Mouse (Mus musculus) T-cell, adult 2 months (primary cell): ENCODE results near the gene Esrra.
A peak's percentile ranks its signal among the peaks of the same experiment; 100 is the strongest.

ENCODE experiments used
- DNase-seq: peaks from one replicate; pipeline ENCODE4 v3.0.0; 2022; ENCODE audit warnings: low spot score

Esrra gene

DNA sequence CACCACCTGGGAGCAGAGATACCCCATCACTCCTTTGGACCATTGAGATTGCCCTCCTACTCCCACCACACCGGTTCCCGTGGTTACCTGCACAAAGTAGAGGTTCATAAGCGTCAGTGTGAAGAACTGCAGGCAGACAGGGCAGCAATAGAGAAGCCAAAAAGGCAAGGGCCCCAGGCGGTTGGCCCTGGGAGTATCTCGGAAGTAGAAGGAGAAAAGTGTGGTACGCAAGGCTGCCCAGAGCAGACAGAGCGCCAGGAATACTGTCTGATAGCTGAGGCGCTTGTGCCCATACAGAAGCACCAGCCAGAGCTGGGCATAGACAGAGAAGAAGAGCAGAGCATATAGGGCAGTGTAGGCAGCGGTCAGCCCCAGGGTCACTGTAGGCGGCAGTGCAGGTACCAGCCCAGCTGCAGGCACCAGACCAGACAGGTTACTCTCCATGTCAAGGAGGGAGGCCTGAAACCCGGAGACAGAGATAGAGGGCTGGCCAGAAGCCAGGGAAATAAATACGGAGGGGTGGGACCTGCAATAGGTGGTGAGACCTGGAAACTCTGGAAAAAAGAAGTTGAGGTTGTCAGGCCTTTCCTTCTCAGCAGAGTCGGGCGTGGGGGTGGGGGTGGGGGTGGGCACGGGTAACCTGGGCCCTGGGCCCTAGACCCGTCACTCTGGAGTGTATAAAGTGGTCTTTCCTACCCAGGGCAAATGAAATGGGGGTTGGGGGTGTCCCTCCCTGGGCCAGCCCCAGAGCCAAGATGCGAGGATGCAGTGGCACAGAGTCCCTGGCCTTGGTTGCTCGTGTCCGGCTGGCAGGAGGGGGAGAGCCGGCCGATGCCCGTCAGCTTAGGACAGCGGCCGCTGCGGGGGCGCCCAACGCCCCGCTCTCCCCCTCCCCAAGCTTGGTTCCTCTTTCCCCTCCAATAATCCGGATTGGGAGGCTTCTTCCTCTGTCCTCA, 19.1 kb upstream of the Esrra start:
- DNase-seq, result no peak

DNA sequence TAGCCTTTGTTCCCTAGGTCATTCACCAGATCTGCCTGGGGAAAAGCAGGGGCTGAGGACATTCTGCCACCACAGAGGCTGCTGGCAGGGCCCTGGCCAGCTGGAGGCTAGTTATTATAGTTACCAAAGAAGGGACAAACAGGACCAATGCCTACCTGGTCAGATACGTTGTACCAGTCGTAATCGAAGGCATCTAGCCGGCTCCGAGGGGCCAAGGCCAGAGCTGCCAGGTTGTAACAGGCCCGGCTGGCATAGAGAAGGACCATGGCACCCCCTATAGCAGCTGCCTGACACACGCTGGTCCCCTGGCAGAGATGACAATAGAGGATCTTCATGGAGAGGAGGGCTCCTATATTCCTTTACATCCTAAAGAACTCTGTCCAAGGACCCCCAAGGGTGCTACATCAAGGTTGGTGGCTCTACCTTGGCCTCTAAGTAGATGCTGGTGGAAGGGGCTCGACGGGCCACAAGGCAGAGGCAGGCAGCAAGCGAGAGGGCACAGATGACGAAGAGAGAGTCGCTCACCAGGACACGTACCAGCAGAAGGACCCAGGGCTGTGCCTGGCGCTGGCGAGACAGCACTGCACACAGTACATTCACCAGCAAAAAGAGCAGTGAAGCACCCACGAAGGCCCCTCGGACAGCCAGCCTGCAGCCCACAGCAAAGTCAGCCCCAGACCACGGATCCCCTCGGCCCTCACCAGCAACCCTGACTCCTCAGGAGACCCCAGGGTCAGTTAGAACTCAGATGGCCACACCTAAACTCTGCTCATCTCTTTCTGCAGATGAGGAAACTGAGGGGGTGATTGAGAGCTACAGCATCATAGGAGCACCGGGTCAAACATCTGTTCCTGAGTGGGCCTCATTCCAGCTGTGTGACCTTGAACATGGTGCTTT, 17.7 kb upstream of the Esrra start:
- DNase-seq, result no peak

DNA sequence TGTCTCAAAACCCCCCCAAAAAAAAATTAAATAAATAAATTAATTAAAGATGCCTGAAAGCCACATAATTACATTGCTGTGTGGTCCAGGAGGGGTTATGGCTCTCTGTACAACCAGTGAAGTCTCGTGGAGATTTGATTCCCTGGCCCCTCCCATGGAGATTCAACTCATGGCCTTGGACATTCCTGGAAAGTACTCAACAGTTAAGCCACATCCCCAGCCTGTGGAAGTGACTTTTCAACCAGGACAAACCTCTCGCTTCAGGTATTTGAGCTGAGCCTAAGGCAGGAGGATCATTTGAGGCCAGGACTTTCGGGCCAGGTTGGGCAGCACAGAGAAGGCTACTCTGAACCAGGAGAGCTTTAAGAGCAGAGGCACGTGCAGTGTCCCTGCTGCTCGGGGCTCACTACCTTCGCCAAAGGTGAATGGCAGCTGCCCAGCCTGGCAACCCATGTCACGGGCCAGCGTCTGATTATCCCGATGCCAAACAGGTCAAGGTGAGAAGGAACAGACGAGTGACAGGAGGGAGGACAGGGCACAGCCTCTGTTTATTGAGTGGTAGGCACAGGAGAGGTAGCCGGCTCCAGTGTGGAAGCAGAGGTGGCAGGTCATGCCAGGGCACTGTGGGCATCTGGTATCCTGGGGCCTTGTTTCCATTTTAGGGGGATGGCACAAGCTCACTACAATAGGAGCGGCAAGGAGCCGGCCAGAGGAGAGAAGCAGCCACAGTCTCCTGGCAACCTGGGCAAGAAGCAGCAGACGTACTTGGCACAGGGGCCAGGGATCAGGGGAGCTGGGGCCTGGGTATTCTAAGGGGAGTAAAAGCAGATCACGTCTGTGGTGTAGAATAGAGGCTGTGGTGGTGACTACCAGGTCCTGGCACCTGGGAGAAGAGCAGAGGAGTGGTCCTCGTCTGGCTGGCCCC, 16.2 kb upstream of the Esrra start:
- no peak for DNase-seq

GRCm38 (mm10) chr19:6936299-6936698, 14.7 kb upstream of the Esrra start:
- DNase-seq, result peak; percentile 38

DNA sequence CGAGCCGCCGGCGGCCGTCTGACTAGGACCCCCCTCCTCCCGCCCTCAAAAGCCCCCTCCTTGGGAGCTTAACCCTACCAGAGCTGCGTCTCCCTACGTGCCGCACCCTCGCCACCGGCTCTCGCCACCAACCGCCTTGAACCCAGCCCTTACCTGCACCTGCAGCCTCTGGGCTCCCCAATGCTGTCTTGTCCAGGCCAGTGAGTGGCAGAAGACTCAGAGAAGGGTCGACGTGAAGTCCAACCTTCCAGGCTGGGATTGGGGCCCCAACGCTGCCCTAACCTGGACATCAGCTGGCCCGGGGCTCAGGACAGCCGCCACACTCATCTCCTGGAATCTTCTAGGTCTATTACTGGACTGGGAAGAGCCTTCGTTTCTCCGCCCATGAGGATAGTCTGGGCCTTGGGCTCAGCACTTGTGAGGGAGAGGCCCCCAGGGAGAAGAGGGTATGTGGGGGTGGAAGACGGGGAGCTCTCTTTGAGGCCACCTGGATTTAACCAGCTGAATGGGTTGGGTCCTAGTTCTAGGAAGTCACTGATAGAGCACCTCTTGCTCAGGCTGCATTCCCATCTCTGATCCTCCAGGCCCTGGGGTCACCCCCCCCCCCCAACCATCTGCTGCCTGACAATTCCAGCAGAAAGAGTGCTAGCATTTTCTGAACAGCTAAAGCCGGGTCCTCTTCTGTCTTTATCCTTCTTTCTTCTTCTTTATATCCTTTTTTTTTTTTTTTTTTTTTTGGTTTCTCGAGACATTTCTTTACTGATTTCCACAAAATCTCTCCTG, 12.8 kb upstream of the Esrra start, which contains the start of gene Kcnk4:
TSS of gene Kcnk4 (minus strand) at position 321 of the 783 bp plus-strand sequence.
- no peak for DNase-seq

- DNase-seq, result no peak
Observed at GRCm38 (mm10) chr19:6933436-6934194, 12.0 kb upstream of the Esrra start.

DNA sequence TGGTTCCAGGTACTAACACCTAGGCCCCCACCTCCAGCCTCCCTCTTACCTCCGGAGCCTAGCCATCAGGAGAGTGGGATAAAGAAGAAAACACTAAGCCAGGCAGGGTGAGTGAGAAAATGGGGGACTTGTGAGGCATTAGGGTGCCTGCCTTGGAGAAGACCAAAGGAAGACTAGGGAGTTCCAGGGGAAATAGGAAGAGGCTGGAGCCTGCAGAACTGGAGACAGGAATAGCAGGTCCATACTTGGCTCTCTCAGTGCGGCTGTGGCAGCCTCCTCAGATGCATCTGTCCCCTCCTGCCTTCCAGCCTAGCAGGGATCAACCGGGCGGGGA, 11.5 kb upstream of the Esrra start:
- DNase-seq, result no peak

DNA sequence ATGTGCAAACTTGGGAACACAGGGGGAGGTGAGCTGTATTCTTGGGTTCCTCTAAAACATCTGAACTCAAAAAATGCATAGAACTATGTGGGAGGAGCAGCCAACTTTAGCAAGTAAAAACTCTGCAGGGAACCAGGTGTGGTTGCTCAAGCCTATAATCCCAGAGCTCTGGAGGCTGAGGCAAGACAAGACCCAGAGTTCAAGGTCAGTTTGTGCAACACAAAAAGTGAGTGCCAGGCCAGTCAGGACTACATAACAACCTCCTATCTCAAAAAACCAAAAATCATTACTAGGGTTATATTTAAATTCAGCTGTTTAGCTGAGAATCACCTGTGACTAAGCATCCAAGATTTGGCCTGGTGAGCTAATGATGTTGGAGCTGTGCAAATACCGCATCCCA, 10.4 kb upstream of the Esrra start:
- no peak for DNase-seq

GRCm38 (mm10) chr19:6931002-6931401, 9.4 kb upstream of the Esrra start:
- DNase-seq, result no peak

DNA sequence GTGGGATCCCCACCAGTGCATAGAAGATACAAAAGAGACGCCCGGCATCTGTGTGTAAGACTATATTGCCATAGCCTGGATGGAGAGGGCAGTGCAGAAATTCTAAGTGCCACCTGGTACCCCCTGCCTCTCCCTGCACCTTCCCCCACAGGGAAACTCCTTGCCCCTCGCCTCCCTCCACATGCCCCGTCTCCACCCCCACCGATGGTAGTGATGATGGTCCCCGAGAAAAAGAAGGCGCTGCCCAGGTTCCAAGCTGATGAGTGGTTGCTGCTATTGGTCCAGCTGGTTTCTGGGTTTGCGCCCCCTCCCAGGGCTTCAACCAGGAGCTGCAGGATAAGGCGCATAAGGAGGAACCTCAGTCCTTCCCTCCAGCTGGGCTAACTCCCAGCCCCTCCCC, 6.5 kb upstream of the Esrra start:
- no peak for DNase-seq

DNA sequence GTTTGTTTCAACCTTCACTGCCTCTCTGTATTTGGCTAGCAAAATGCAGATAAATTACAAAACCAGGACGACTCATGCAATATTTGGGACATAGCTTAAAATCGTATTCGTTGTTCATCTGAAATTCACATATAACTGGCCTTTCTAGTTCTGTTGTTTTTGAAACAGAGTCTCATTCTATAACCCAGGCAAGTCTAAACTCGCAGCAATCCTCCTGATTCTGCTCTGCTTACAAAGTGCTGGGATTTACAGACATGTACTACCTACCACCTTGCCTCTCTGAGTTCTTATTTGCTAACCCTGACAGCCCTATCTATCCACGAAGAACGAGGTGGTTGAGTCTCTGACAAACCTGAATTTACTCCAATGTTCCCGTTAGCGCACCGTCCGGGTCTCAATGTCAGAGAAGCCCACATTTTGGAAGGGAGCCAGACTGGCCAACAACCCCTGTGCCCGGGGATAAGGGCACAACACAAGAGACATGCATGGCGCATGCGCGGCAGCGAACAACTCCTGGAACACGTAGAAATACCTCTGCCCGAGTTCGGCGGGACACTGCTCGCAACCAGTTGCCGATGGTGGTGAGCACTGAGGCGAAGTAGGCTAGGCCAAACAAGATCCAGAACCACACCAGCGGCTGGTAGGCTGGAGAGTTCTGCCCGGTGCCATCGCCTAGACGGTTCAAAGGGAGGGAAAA, 5.1 kb upstream of the Esrra start:
- peak; percentile 31 for DNase-seq

- DNase-seq, result no peak
Observed at GRCm38 (mm10) chr19:6925611-6926329, 4.2 kb upstream of the Esrra start.

DNA sequence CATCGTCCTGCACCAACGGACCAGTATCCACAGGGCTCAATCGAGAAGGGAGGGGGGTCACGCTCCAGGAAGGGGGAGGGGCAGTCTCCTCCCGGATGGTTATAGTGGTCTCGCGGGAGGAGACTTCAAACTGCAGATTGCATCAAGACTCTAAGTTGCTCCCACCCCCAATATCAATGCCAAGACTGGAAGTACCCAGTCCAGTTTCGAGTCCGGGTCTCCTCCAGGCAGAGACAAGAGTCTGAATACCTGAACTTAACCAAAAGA, 3.6 kb upstream of the Esrra start, which contains the start of gene Catsperz:
TSS of gene Catsperz (minus strand) at position 74 of the 267 bp plus-strand sequence.
- no peak for DNase-seq

DNA sequence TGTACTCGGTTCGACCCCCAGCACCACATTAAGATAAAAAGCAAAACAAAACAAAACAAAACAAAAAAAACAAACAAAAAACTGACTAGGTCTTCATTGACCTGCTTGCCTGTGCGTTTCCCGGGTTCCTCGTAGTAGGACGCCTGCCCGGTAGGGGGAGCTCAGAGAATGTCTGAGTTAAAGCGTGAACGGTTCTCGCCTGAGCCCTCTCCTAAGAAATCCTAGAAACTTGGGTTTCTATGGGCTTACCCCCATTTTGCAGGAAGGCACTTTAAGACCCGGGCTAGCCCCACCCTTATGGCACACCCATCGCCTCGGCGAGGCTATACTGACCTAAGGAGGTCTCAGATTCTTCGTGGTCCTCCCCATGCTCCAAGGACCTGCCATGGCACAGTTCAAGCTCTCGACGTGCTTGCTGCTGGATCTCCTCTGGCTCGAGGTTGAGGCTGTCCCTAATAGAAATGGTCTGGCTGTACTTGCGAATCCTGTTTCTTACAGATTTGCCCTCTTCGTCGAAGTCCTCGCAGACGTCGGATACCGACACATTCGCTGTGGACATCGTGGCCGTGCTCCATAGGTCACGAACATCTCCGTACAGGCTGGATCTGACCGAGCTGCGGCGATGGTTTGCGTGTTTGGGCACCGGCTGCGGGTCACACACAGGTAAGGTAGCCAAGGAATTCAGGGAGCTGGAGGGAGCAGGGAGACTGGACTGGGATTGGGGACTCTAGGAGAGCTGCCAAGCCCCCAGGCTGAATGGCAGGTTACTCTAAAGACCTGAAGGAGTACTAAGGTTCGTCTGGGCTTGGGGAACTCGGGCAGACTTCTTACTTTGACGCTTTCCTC, 3.1 kb upstream of the Esrra start:
- DNase-seq, result peak; percentile 76

DNA sequence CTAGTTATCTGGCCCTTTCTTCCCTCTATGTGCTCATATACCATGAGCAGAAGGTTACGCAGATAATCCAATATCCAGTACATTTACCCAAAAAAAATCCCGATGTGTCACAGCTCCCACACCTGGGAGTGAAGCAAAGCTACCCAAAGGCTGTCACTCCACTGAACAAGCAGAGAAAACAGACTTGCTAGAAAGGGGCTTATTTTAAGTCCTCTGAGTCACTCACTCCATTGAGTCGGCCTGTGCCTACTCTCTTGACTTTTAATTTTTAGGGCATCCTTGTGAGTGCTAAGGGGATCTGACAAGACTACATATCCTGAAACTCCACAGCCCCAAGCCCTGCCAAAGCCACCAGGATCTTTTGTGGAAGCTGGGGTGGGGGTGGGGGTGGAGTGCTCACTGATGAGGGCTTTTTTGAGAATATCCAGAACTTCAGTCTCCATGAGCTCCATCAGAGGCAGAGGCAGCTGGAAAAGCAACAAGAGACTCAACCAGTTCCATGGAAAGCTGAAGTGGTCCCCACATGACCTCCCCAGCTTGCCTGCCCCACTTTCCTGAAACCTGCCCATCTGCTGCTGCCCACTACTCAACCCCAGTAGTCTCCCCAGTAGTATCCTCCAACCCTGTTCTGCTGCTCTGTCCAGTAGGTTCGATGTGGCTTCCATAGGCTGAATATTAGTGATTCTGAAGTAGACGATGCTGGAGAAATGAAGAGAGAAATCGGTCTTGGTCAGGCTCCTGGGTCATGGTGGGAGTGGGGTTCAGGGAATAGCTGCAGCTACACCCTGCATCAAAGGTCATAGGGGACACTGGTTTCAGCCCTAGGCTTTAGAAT, 1.5 kb upstream of the Esrra start:
- no peak for DNase-seq

DNA sequence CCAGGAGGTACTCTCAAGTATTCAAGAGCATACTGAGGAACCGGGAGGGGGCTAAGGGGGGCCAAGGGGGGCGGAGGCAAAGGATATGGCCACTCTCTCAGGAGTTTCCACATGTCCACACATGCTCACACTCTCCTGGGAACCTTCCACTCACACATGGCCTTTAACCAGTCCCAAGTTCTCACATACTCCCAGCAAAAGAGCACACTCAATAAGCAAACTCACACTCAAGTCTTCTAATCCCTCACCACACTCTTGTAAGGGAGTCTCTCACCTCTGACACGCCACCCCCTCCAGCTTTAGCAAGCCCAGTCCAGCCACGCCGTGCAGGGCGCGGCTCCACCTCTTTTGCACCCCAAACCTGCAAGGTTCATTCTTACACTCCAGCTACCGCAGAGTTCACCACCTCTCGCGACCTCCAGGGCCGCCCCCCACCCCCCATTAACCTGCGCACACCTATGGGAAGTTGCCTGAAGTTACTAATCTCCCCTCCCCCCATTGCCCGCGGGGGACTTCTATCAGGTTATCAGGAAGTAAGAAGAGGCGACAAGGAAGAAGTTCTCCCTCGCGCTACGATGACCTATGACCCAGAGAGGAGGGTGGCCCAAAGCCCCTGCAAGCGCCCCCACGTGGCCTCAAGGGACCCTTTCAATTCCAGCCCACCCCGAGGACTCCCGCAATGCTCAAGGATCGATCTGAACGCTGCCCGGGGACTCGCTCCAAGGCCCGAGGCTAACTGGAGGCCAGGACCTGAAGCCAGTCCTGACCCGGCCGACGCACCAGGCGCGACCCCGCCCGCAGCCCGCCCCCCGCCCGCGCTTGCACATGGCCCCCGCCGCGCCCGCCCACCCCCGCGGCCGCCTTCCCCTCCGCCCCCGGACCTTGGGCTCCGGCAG, 624 bp downstream of the Esrra start:
- DNase-seq, result peak; percentile 42
